Mouse (Mus musculus) limb, embryonic 13.5 days (tissue): ENCODE measurements around the gene Gm49416. TPM values are rescaled to one million over a fixed set of nuclear protein-coding genes. Genes with fewer than 3 reads are reported as not detected.

Experiments used
- ATAC-seq: fragments of 200-750 bp; cut with Nextera tagmentation; 2 replicates; pipeline ENCODE4 v1.8.0; 2017; ENCODE audit warnings: low read depth, moderate number of reproducible peaks, moderate TSS enrichment; ENCODE audit not compliant: low FRiP score
- H3K27ac ChIP-seq: fragments of 300-500 bp; sonication (generic); 2 replicates; pipeline ENCODE4 v1.5.1; 2015; ENCODE audit warnings: inconsistent platforms, mild to moderate bottlenecking, moderate library complexity
- H3K27me3 ChIP-seq: fragments of 300-500 bp; sonication (generic); 2 replicates; pipeline ENCODE4 v1.6.1; 2015; ENCODE audit warnings: mild to moderate bottlenecking, inconsistent platforms
- H3K36me3 ChIP-seq: fragments of 300-500 bp; sonication (generic); 2 replicates; pipeline ENCODE4 v1.6.1; 2015; ENCODE audit warnings: inconsistent platforms, mild to moderate bottlenecking, moderate library complexity
- H3K4me1 ChIP-seq: fragments of 300-500 bp; sonication (generic); 2 replicates; pipeline ENCODE4 v1.6.1; 2015; ENCODE audit warnings: inconsistent platforms
- H3K4me2 ChIP-seq: fragments of 300-500 bp; sonication (generic); replicated peaks from 2 replicates; pipeline ENCODE4 v1.6.1; 2015; ENCODE audit warnings: inconsistent platforms, mild to moderate bottlenecking, moderate library complexity
- H3K4me3 ChIP-seq: fragments of 300-500 bp; sonication (generic); 2 replicates; pipeline ENCODE4 v1.5.1; 2015; ENCODE audit warnings: moderate library complexity, mild to moderate bottlenecking, inconsistent platforms
- H3K9ac ChIP-seq: fragments of 300-500 bp; sonication (generic); 2 replicates; pipeline ENCODE4 v1.6.1; 2015; ENCODE audit warnings: mild to moderate bottlenecking, inconsistent platforms
- H3K9me3 ChIP-seq: fragments of 300-500 bp; sonication (generic); 2 replicates; pipeline ENCODE4 v1.6.1; 2016; ENCODE audit warnings: inconsistent platforms
- WGBS: fragments of 180-500 bp; shearing (Covaris S2); methylation state at CpG from one replicate; pipeline ENCODE4 v1.1.7; 2015; 5-methylcytosine and 5-hydroxymethylcytosine counted together
- polyA plus RNA-seq: library from polyadenylated mRNA; unstranded; fragments of >200 nt; fragmentation: Nextera tagmentation; extraction: Ambion mirVana; gene quantifications from 2 replicates; pipeline ENCODE4 v1.2.1, GENCODE M21; 2015

The Gm49416 gene
- not detected in 2 replicates for polyA plus RNA-seq

DNA sequence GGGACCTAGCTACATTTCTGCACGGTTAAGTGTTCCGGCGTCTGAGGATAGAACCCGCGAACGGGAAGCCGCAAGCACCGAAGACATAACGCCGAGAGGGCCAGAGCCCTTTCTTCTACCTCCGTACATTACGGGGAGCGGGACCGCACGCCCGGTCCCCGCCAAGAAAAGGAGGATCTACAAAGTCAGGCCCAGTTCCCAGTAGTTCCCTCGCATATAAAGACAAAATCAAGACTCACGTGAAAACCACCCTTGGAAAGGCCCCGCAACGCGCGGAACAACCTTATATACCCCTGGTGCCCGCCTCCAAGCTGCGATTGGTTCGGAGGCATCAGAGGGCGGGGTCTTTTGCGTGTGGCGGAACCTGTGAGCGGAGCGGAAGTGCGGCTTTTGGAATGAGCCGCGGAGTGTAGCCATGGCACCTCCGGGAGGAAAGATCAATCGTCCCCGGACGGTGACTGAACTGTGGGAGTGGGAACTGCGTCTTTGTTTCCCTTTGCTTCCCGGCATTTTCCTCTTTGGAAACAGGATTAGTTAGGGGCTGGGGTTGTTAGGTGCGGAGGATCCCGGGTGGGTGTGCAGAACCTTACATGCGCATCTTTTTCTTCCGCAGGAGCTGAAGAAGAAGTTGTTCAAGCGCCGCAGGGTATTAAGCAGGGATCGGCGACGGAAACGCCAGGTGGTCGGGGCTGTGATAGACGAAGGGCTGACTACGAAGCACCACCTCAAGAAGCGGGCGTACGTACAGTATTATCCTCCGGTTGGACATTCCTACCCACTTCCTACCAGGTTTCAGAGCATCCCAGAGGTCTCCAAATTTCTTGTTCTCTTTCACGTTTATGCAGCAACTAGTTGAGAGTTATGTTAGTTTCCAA is at the start of gene Gm49416, which contains the start of gene 1810009A15Rik:
TSS of gene Gm49416 (plus strand) at position 416 of the 875 bp plus-strand sequence.
TSS of gene 1810009A15Rik (plus strand) at position 343 of the 875 bp plus-strand sequence.
- Histone ChIP-seq H3K4me1 (peaks cover 21% of the 10 kb centered on the region), H3K27ac (peak within 1 kb of the TSS; percentile 88), H3K27me3 (no peaks in the 10 kb centered on the region), H3K9ac (peak within 1 kb of the TSS; percentile 93), H3K4me3 (peak within 1 kb of the TSS; percentile 70), H3K36me3 (peaks cover 14% of the 10 kb centered on the region), H3K9me3 (no peaks in the 10 kb centered on the region), H3K4me2 (peak within 1 kb of the TSS; percentile 66)
- WGBS, result under 1% methylated on average over 58 of the region's 58 CpGs
- peak; percentile 95 for ATAC-seq

GRCm38 (mm10) chr19:8839103-8839907 is 49.4 kb upstream of the Gm49416 start, which contains the start of gene Gng3:
Gene Gng3, minus strand, starts transcription at chr19:8839194.
- no peaks in the 10 kb centered on the region for H3K27me3 ChIP-seq
- H3K4me3 ChIP-seq, result peak within 1 kb of the TSS; percentile 50
- H3K9ac ChIP-seq, result peak within 1 kb of the TSS; percentile 80
- peak within 1 kb of the TSS; percentile 82 for H3K4me2 ChIP-seq
- peak within 1 kb of the TSS; percentile 96 for H3K27ac ChIP-seq
- WGBS, result 48% methylated on average over 11 of the region's 11 CpGs
- peaks cover 32% of the 10 kb centered on the region for H3K4me1 ChIP-seq
- no peaks in the 10 kb centered on the region for H3K9me3 ChIP-seq
- ATAC-seq, result no peak
- peaks cover 29% of the 10 kb centered on the region for H3K36me3 ChIP-seq

- Histone ChIP-seq H3K9me3 (no peaks in the 10 kb centered on the region), H3K36me3 (peaks cover 21% of the 10 kb centered on the region), H3K4me2 (peak overlapping the region; percentile 71), H3K27ac (no peak overlapping the region), H3K9ac (peak overlapping the region; percentile 67), H3K4me1 (peaks cover 32% of the 10 kb centered on the region), H3K27me3 (no peaks in the 10 kb centered on the region), H3K4me3 (peak overlapping the region; percentile 48)
- peak; percentile 21; the same call in 1 of the 2 replicates for ATAC-seq
- WGBS, result 24% methylated on average over 29 of the region's 29 CpGs
Measured at GRCm38 (mm10) chr19:8839908-8840791, 48.6 kb upstream of the Gm49416 start.

- no peak overlapping the region for H3K27ac ChIP-seq
- 91% methylated on average over 7 of the region's 7 CpGs for WGBS
- peaks cover 20% of the 10 kb centered on the region for H3K36me3 ChIP-seq
- H3K27me3 ChIP-seq, result no peaks in the 10 kb centered on the region
- H3K4me1 ChIP-seq, result peaks cover 32% of the 10 kb centered on the region
- no peaks in the 10 kb centered on the region for H3K9me3 ChIP-seq
- peak overlapping the region; percentile 67 for H3K9ac ChIP-seq
- H3K4me3 ChIP-seq, result peak overlapping the region; percentile 48
- peak overlapping the region; percentile 71 for H3K4me2 ChIP-seq
- ATAC-seq, result no peak
Measured at GRCm38 (mm10) chr19:8841012-8841411, 47.7 kb upstream of the Gm49416 start.

- ATAC-seq, result no peak
- H3K4me3 ChIP-seq, result no peak overlapping the region
- H3K9ac ChIP-seq, result no peak overlapping the region
- WGBS, result 86% methylated on average over 6 of the region's 6 CpGs
- no peak overlapping the region for H3K4me2 ChIP-seq
- no peaks in the 10 kb centered on the region for H3K9me3 ChIP-seq
- peaks cover 40% of the 10 kb centered on the region for H3K36me3 ChIP-seq
- H3K27me3 ChIP-seq, result no peaks in the 10 kb centered on the region
- peaks cover 32% of the 10 kb centered on the region for H3K4me1 ChIP-seq
- H3K27ac ChIP-seq, result no peak overlapping the region
Measured at GRCm38 (mm10) chr19:8842961-8843360, 45.8 kb upstream of the Gm49416 start.

GRCm38 (mm10) chr19:8844371-8845129 is 44.2 kb upstream of the Gm49416 start:
- H3K4me2 ChIP-seq, result no peak overlapping the region
- H3K9ac ChIP-seq, result no peak overlapping the region
- ATAC-seq, result no peak
- H3K4me3 ChIP-seq, result no peak overlapping the region
- peaks cover 16% of the 10 kb centered on the region for H3K4me1 ChIP-seq
- H3K27ac ChIP-seq, result no peak overlapping the region
- H3K36me3 ChIP-seq, result peaks cover 47% of the 10 kb centered on the region
- H3K27me3 ChIP-seq, result no peaks in the 10 kb centered on the region
- 62% methylated on average over 5 of the region's 5 CpGs for WGBS
- H3K9me3 ChIP-seq, result no peaks in the 10 kb centered on the region

DNA sequence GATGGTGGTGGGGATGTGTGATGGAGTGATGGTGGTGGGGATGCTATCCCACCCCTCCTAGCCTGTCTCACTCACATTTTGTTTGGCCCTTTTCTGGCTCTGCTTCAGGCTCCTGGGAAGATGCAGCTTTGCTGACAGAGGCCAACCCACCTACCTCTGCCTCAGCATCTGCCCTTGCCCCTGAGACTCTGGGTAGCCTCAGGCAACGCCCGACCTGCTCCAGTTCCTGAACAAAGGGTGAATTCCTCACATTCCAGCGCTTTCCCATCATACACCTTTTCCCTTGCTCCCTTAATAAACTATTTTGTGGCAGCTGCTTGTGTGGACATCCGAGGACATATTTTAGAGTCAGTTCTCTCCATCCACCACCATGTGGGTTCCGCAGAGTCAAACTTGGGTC is 40.4 kb upstream of the Gm49416 start:
- no peak overlapping the region for H3K9ac ChIP-seq
- H3K9me3 ChIP-seq, result no peaks in the 10 kb centered on the region
- no peak overlapping the region for H3K4me2 ChIP-seq
- H3K27ac ChIP-seq, result no peak overlapping the region
- peaks cover 33% of the 10 kb centered on the region for H3K36me3 ChIP-seq
- H3K4me1 ChIP-seq, result peaks cover 15% of the 10 kb centered on the region
- no peaks in the 10 kb centered on the region for H3K27me3 ChIP-seq
- no peak for ATAC-seq
- H3K4me3 ChIP-seq, result no peak overlapping the region
- 83% methylated on average over 5 of the region's 5 CpGs for whole genome bisulfite sequencing

GRCm38 (mm10) chr19:8850402-8850901 is 38.3 kb upstream of the Gm49416 start, which contains the start of gene Lrrn4cl:
Gene Lrrn4cl, plus strand, starts transcription at chr19:8850768.
- Histone ChIP-seq H3K4me1 (peaks cover 15% of the 10 kb centered on the region), H3K4me2 (peak within 1 kb of the TSS; percentile 17; the same call in 1 of the 2 replicates), H3K36me3 (peaks cover 32% of the 10 kb centered on the region), H3K9me3 (no peaks in the 10 kb centered on the region), H3K27ac (peak within 1 kb of the TSS; percentile 52; the same call in 1 of the 2 replicates), H3K27me3 (no peaks in the 10 kb centered on the region), H3K4me3 (no peak within 1 kb of the TSS), H3K9ac (0 out of 2 replicates have a peak within 1 kb of the TSS, but pooled peaks have one; percentile 10)
- peak; percentile 67; the same call in 1 of the 2 replicates for ATAC-seq
- 17% methylated on average over 7 of the region's 7 CpGs for WGBS

DNA sequence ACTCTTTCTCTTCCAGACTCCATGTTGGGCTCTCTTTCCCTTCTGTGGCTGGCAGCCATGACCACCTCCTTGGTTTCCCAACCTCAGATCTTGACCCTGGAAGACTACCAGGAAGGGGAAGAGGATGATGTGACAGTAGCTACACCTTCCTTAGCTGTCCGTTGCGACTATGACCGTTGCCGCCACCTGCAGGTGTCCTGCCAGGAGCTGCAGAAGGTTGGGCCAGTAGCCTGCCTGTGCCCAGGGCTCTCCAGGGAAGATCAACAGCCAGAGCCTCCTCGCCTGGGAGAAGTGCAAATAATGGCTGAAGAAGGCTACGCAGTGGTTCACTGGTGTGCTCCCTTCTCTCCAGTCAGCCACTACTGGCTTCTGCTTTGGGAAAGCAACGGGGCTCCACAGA is 37.1 kb upstream of the Gm49416 start:
- Histone ChIP-seq H3K4me2 (no peak overlapping the region), H3K4me1 (peaks cover 15% of the 10 kb centered on the region), H3K36me3 (peaks cover 20% of the 10 kb centered on the region), H3K9me3 (no peaks in the 10 kb centered on the region), H3K27ac (no peak overlapping the region), H3K27me3 (no peaks in the 10 kb centered on the region), H3K9ac (no peak overlapping the region), H3K4me3 (no peak overlapping the region)
- 54% methylated on average over 7 of the region's 7 CpGs for WGBS
- no peak for ATAC-seq

DNA sequence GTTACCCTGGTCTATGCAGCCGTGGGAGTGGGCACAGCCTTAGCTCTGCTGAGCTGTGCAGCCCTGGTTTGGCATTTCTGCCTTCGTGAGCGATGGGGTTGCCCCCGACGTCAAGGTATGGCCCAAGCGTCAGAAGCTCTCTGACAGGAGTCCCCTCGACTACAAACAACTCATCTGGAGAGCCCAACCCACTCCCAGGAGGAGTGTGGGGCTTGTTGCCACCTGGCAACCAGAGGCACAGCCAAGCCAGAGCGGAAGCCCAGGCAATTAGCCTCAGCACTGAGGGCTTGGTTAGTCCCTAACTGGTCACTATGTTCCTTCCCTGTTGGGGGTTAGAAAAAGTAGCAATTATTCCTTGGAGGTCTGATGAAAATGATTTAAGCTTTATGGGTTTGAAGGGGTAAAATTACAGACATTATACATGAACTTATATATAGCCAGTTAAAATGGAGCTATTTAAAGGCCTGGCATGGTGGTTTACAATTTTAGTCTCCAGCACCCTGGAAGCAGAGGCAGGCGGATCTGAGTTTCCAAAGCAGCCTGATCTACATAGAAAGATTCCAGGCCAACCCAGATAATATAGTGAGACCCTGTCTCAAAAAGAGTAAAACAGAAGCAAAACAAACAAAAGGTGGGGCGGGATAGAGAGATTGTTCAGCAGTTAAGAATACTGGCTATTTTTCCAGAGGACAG is 36.3 kb upstream of the Gm49416 start:
- Histone ChIP-seq H3K27me3 (no peaks in the 10 kb centered on the region), H3K4me1 (peaks cover 15% of the 10 kb centered on the region), H3K4me2 (no peak overlapping the region), H3K27ac (no peak overlapping the region), H3K9ac (no peak overlapping the region), H3K4me3 (no peak overlapping the region), H3K36me3 (peaks cover 13% of the 10 kb centered on the region), H3K9me3 (no peaks in the 10 kb centered on the region)
- WGBS, result 42% methylated on average over 10 of the region's 10 CpGs
- no peak for ATAC-seq
